Mouse (Mus musculus): Measurements from ENCODE around the gene Astn1. TPM values are rescaled to one million over a fixed set of nuclear protein-coding genes. Genes with fewer than 3 reads are reported as not detected.

Astn1 gene
- total and polyA plus RNA-seq, 3 experiments, result 0.35 to 0.42 TPM; not detected in 1

- TF ChIP-seq BHLHE40 (IDR thresholded peaks at IDR 0.05; ENCODE audit: low read depth, low read length) (no peak), SIN3A (IDR thresholded peaks at IDR 0.05; ENCODE audit: low read length) (no peak), POLR2AphosphoS2 (IDR thresholded peaks at IDR 0.05; ENCODE audit: low read depth, low read length) (no peak), USF1 (IDR thresholded peaks at IDR 0.05; ENCODE audit: low read depth, low read length) (no peak), NELFE (IDR thresholded peaks at IDR 0.05; ENCODE audit: low read depth, low read length) (no peak)
- Histone ChIP-seq H3K4me3 (replicated peaks in 1 of 3; ENCODE audit: low read depth in 2 of 3, low read length in 2 of 3, poor library complexity in 1 of 3) (no peak overlapping the region), H3K9me3 (replicated peaks; ENCODE audit: low read length) (no peaks in the 10 kb centered on the region), H3K27me3 (replicated peaks) (peaks cover 8% of the 10 kb centered on the region), H3K36me3 (replicated peaks in 1 of 2; ENCODE audit: control insufficient read depth in 1 of 2, insufficient read depth in 1 of 2, low read length in 1 of 2) (no peaks in the 10 kb centered on the region), H3K27ac (ENCODE audit: insufficient read depth, low read depth) (no peak overlapping the region), H3K4me1 (ENCODE audit: control insufficient read depth in 1 of 2, insufficient read depth in 2 of 2) (peaks cover 0 to 14% of the 10 kb centered on the region in 2 experiments; a peak in 2 of 4 replicates), H3K9ac (ENCODE audit: insufficient read depth, low read depth) (no peak overlapping the region), H3K79me2 (replicated peaks; ENCODE audit: control insufficient read depth, extremely low read depth, insufficient read depth, poor library complexity, severe bottlenecking) (no peaks in the 10 kb centered on the region), H3K4me2 (ENCODE audit: insufficient read depth, low read depth, poor library complexity, severe bottlenecking) (no peak overlapping the region)
- dilution Hi-C loops (cut with MboI; ENCODE audit: extremely low pct_ligation_motif_present, extremely low pct_unique_long_range_greater_than_20kb, low sequenced_read_pairs), result no loop called here
- no peak for DNase-seq (ENCODE audit: extremely low read depth)
- in situ Hi-C loops (cut with MboI; ENCODE audit: low pct_ligation_motif_present, low pct_unique_long_range_greater_than_20kb, low sequenced_read_pairs), result no loop called here
Observed at GRCm38 (mm10) chr1:158353656-158354371, 8.3 kb upstream of the Astn1 start.

GRCm38 (mm10) chr1:158355177-158356050, 6.7 kb upstream of the Astn1 start:
- no peaks in the 10 kb centered on the region for H3K9me3 ChIP-seq (replicated peaks; ENCODE audit: low read length)
- dilution Hi-C loops (cut with MboI; ENCODE audit: extremely low pct_ligation_motif_present, extremely low pct_unique_long_range_greater_than_20kb, low sequenced_read_pairs) (no loop called here), in situ Hi-C loops (cut with MboI; ENCODE audit: low pct_ligation_motif_present, low pct_unique_long_range_greater_than_20kb, low sequenced_read_pairs) (no loop called here)
- H3K4me3 ChIP-seq (replicated peaks in 1 of 3; ENCODE audit: low read depth in 2 of 3, low read length in 2 of 3, poor library complexity in 1 of 3), result peak overlapping the region in 2 of 3 experiments; percentile 47 to 51
- H3K79me2 ChIP-seq (replicated peaks; ENCODE audit: control insufficient read depth, extremely low read depth, insufficient read depth, poor library complexity, severe bottlenecking), result no peaks in the 10 kb centered on the region
- no peaks in the 10 kb centered on the region for H3K36me3 ChIP-seq (replicated peaks in 1 of 2; ENCODE audit: control insufficient read depth in 1 of 2, insufficient read depth in 1 of 2, low read length in 1 of 2)
- DNase-seq (ENCODE audit: extremely low read depth), result no peak
- no peak overlapping the region for H3K9ac ChIP-seq (ENCODE audit: insufficient read depth, low read depth)
- peaks cover 8% of the 10 kb centered on the region for H3K27me3 ChIP-seq (replicated peaks)
- peaks cover 0 to 14% of the 10 kb centered on the region in 2 experiments; a peak in 2 of 4 replicates for H3K4me1 ChIP-seq (ENCODE audit: control insufficient read depth in 1 of 2, insufficient read depth in 2 of 2)
- TF ChIP-seq ZNF384 (IDR thresholded peaks at IDR 0.05; ENCODE audit: low read depth, low read length) (0 out of 2 replicates have a peak, but pooled peaks have one; percentile 9), ETS1 (conservative IDR thresholded peaks at IDR 0.05; ENCODE audit: low read depth, low read length) (no peak)
- H3K4me2 ChIP-seq (ENCODE audit: insufficient read depth, low read depth, poor library complexity, severe bottlenecking), result peak overlapping the region; percentile 91
- H3K27ac ChIP-seq (ENCODE audit: insufficient read depth, low read depth), result no peak overlapping the region

GRCm38 (mm10) chr1:158356051-158356461, 6.0 kb upstream of the Astn1 start, which contains the start of gene Brinp2:
TSS of gene Brinp2 (minus strand) at chr1:158356326.
- TF ChIP-seq MAX (IDR thresholded peaks at IDR 0.05; ENCODE audit: low read length), result 0 out of 2 replicates have a peak, but pooled peaks have one; percentile 45
- TF ChIP-seq MYC (IDR thresholded peaks at IDR 0.05; ENCODE audit: low read depth, low read length), result no peak
- 0 out of 2 replicates have a peak, but pooled peaks have one; percentile 49 for TF ChIP-seq CHD2 (IDR thresholded peaks at IDR 0.05; ENCODE audit: low read length)
- peaks cover 10% of the 10 kb centered on the region for H3K27me3 ChIP-seq (replicated peaks)
- H3K27ac ChIP-seq (ENCODE audit: insufficient read depth, low read depth), result no peak within 1 kb of the TSS
- no peaks in the 10 kb centered on the region for H3K79me2 ChIP-seq (replicated peaks; ENCODE audit: control insufficient read depth, extremely low read depth, insufficient read depth, poor library complexity, severe bottlenecking)
- no peak within 1 kb of the TSS for H3K9ac ChIP-seq (ENCODE audit: insufficient read depth, low read depth)
- H3K36me3 ChIP-seq (replicated peaks in 1 of 2; ENCODE audit: control insufficient read depth in 1 of 2, insufficient read depth in 1 of 2, low read length in 1 of 2), result no peaks in the 10 kb centered on the region
- H3K4me2 ChIP-seq (ENCODE audit: insufficient read depth, low read depth, poor library complexity, severe bottlenecking), result peak within 1 kb of the TSS; percentile 91
- peaks cover 0 to 14% of the 10 kb centered on the region in 2 experiments; a peak in 2 of 4 replicates for H3K4me1 ChIP-seq (ENCODE audit: control insufficient read depth in 1 of 2, insufficient read depth in 2 of 2)
- DNase-seq (ENCODE audit: extremely low read depth), result peak; percentile 74
- H3K9me3 ChIP-seq (replicated peaks; ENCODE audit: low read length), result no peaks in the 10 kb centered on the region
- peak within 1 kb of the TSS in 2 of 3 experiments; percentile 47 to 51 for H3K4me3 ChIP-seq (replicated peaks in 1 of 3; ENCODE audit: low read depth in 2 of 3, low read length in 2 of 3, poor library complexity in 1 of 3)
- in situ Hi-C loops (cut with MboI; ENCODE audit: low pct_ligation_motif_present, low pct_unique_long_range_greater_than_20kb, low sequenced_read_pairs) (no loop called here), dilution Hi-C loops (cut with MboI; ENCODE audit: extremely low pct_ligation_motif_present, extremely low pct_unique_long_range_greater_than_20kb, low sequenced_read_pairs) (no loop called here)

Data from CH12.LX (cell line).